Mouse (Mus musculus): Measurements from ENCODE around the gene Arhgef10l. TPM values are rescaled to one million over a fixed set of nuclear protein-coding genes. Genes with fewer than 3 reads are reported as not detected.

Arhgef10l gene
- polyA plus RNA-seq, 1 experiment from 2014 or later, result 26.9 TPM

DNA sequence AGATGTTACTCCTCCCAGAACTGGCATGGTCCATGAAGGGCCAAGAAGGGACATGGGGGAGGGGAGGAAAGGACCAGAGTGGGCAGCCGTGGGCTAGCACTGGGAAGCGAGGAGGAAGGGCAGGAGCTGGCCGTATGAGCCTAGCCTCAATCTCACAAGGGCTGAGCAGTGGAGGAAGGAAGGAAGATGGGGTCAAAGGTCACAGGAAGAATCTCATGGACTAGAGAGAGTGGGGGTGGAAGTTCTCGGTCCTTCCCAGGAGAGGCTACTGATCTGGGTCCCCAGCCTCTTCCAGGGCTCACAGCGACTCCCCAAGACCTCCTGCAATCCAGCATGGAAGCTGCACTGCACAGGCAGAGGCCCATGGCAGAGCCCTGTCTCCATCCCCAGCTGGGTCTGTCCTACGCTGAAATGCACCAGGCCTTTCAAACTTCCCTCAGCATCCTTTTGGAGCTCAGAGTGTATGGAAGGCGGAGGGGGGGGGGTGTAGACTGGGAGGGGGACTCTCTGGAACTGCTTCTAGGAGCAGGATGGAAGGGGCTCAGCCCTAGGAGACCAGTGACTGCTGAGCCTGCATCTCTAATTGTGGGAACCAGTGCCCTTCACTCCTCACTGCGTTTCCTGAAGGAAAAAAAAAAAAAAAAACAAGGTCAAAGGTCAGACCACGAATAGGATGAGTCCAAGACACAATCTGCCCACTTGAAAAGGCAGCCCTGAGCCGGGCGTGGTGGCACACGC lies 7.9 kb upstream of the Arhgef10l start:
- ATAC-seq (replicated peaks), result no peak
- 62% methylated on average over 12 of the region's 12 CpGs for WGBS
- Histone ChIP-seq H3K4me2 (replicated peaks) (no peak overlapping the region), H3K36me3 (no peaks in the 10 kb centered on the region), H3K4me1 (no peaks in the 10 kb centered on the region), H3K9ac (replicated peaks) (no peak overlapping the region), H3K27ac (replicated peaks) (no peak overlapping the region), H3K4me3 (no peak overlapping the region), H3K9me3 (no peaks in the 10 kb centered on the region), H3K27me3 (no peaks in the 10 kb centered on the region)

DNA sequence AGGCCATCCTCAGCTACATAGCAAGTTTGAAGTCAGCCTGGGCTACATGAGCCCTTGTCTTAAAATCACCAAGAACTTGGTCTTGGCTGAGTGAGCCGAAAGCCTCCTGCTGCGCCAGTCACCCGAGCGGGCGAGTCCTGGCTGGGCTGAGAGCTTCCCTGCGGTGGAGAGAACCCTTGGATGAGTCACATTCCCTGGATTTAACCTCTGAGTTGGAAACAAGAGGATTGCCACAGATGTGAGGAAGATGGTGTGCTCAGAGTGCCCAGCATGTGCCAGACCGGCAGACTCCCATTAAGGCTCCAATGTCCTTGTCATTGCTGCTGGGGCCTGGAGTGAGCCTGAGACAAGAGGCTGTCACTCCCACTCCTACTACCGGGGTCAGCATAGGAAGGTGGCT lies 2.0 kb upstream of the Arhgef10l start:
- ATAC-seq (replicated peaks), result no peak
- no peak overlapping the region for H3K27ac ChIP-seq (replicated peaks)

DNA sequence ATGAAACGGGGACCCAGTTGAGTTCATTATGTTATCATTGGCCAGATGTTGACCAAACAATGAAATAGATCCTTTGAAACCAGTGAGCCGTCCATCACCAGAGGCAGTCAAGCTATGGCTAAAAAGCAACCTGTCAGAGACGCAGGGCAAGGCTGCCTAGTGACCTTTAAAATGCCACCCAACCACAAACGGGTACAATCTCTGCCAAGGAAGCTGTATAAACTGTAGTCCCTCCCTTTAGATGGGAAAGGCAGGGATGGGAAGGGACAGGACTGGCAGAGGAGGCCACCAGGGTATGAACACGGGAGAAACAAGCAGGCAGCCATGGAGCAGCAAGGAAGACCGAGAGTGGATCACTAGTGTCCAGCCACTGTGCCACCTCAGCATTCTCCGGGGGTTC lies 759 bp downstream of the Arhgef10l start:
- no peak overlapping the region for H3K4me2 ChIP-seq (replicated peaks)
- no peaks in the 10 kb centered on the region for H3K27me3 ChIP-seq
- no peak for ATAC-seq (replicated peaks)
- 68% methylated on average over 7 of the region's 7 CpGs for WGBS
- no peak overlapping the region for H3K27ac ChIP-seq (replicated peaks)
- no peak overlapping the region for H3K4me3 ChIP-seq
- H3K36me3 ChIP-seq, result no peaks in the 10 kb centered on the region
- H3K9ac ChIP-seq (replicated peaks), result no peak overlapping the region
- H3K9me3 ChIP-seq, result no peaks in the 10 kb centered on the region
- no peaks in the 10 kb centered on the region for H3K4me1 ChIP-seq

More for the DNA sequence above, 2.0 kb upstream of the Arhgef10l start:
- 91% methylated on average over 8 of the region's 8 CpGs for WGBS
- Histone ChIP-seq H3K9me3 (no peaks in the 10 kb centered on the region), H3K36me3 (no peaks in the 10 kb centered on the region), H3K27me3 (no peaks in the 10 kb centered on the region), H3K4me3 (no peak overlapping the region), H3K4me1 (no peaks in the 10 kb centered on the region), H3K9ac (replicated peaks) (no peak overlapping the region), H3K4me2 (replicated peaks) (no peak overlapping the region)

DNA sequence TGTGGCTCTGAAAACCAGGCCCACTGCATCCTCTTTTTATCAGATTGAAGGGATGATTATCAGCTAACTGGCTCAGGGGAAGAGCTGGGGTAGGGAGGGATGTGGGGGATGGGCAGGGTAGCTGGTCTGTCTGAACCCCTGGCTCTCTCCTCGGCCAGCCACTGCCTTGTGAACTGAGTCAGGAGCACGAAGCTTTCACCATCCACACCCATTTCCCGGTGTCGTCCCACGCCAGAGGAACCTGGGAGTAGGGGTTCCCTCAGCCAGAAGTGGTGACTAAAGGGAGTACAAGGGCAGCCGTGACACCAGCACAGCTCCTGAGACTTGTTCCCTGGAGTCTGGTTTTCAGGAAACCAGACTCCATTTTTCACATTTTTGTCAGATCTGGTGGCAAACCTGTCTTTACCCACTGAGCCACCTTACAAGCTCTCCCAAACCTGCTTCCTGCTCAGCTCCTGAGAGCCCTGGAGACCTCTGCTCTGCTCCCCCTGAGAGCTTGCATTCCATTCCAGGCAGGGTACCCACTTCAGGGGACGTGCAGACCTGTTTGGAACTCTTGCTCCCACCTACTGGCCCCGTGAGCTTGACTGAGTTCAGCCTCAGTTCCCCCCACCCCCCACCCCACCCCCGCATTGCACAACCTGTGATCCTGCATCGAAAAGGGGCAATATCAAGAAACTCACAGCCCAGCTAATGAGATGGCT lies 2.8 kb downstream of the Arhgef10l start:
- Histone ChIP-seq H3K9me3 (no peaks in the 10 kb centered on the region), H3K4me3 (no peak overlapping the region), H3K27me3 (no peaks in the 10 kb centered on the region), H3K36me3 (no peaks in the 10 kb centered on the region), H3K9ac (replicated peaks) (no peak overlapping the region), H3K4me1 (peaks cover 7% of the 10 kb centered on the region), H3K4me2 (replicated peaks) (no peak overlapping the region), H3K27ac (replicated peaks) (no peak overlapping the region)
- 33% methylated on average over 10 of the region's 10 CpGs for WGBS
- ATAC-seq (replicated peaks), result no peak

DNA sequence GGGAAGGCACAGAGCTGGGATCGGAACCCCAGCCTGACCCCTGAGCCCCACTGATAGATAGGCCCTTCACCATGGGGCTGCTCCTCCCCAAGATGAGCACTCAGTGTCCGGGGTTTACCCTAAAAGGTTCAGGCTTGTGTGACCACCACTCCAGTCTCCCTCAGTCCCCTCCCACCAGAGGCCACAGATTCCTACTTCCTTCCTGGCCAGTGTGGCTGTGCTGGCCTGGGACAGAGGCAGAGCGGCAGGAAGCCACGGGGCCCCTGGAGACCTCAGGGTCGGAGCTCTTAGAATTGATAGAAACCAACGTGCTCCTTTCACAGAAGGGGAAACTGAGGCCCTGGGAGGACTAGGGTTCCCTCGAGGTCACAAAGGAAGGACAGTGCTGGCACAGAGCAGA lies 3.4 kb downstream of the Arhgef10l start:
- no peak overlapping the region for H3K27ac ChIP-seq (replicated peaks)
- H3K9me3 ChIP-seq, result no peaks in the 10 kb centered on the region
- no peaks in the 10 kb centered on the region for H3K27me3 ChIP-seq
- H3K4me2 ChIP-seq (replicated peaks), result no peak overlapping the region
- WGBS, result 50% methylated on average over 7 of the region's 7 CpGs
- ATAC-seq (replicated peaks), result no peak
- peaks cover 12% of the 10 kb centered on the region for H3K4me1 ChIP-seq
- no peak overlapping the region for H3K9ac ChIP-seq (replicated peaks)
- H3K4me3 ChIP-seq, result no peak overlapping the region
- H3K36me3 ChIP-seq, result no peaks in the 10 kb centered on the region

DNA sequence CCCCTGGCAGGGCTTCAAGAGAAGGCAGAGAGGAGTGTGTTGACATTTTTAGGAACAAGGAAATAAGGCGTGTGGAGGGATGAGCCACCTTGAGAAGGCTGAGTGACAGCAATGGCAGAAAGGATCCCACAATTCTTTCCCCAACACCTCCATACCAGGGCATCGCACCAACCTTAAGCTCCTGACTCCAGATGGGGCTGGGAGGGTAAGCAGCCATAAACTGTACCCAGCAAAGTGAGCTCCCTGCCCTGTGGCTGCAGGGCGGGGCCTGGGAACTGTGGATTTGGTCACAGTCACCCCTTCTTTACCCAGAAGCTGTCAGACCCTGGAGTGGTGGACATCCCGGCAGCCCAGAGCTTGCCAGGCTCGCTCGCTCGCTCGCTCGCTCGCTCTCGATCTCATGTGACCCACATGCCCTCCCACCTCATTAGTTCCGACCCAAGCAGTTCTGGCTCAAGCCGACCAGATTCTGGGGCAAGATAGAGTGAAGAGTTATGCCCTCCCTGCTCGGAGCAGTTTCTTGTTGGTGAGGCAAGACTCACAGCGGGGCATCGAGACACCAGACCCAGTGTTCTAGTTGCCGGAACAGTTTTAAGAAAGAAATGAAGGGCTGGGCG lies 4.3 kb downstream of the Arhgef10l start:
- no peak overlapping the region for H3K4me2 ChIP-seq (replicated peaks)
- WGBS, result 76% methylated on average over 18 of the region's 18 CpGs
- ATAC-seq (replicated peaks), result no peak
- no peaks in the 10 kb centered on the region for H3K9me3 ChIP-seq
- peaks cover 15% of the 10 kb centered on the region for H3K4me1 ChIP-seq
- no peaks in the 10 kb centered on the region for H3K27me3 ChIP-seq
- H3K27ac ChIP-seq (replicated peaks), result no peak overlapping the region
- H3K36me3 ChIP-seq, result no peaks in the 10 kb centered on the region
- H3K9ac ChIP-seq (replicated peaks), result no peak overlapping the region
- no peak overlapping the region for H3K4me3 ChIP-seq

DNA sequence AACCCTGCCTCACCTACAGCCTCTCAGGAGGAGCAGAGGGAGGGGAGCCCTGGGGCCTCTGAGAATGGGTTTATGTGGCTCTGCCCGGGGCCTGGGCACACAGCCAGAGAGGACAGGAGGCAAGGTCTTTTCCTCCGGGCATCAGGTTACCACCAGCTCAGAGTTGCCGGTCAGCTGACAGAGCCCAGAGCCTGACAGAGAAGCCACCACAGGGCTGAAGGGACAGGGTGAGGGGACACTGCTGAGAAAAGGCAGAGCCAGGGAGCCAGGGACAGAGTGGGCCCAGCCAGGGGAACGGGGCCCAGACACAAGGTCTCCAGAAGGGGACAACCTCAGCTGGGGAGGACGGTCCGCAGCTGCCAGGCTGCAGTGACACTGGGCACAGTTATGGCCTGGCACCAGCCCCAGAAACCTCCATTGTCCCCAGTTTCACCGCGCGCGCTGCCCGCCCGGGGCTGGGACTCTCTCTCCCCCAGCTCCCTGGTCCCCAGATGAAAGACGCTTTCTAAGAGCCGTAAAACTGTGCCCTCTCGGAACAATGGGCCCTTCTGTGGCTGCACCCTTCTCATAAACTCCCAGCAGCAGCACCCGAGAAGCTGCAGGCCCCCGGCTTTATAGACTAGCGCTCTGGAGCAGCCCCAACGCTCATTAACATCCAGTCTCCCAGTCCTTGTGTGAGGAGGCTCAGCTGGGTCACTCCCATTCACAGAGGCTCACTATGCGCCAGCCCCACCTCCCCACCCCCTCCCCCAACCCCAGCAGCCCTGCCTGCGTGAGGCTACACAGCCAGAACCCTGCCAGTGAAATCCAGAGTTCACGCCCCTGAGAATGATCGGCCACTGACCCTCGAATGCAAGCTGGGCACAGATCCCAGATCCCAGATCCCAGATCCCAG lies 7.9 kb downstream of the Arhgef10l start:
- Histone ChIP-seq H3K4me3 (no peak overlapping the region), H3K27me3 (no peaks in the 10 kb centered on the region), H3K4me1 (peaks cover 15% of the 10 kb centered on the region), H3K9me3 (no peaks in the 10 kb centered on the region), H3K4me2 (replicated peaks) (peak overlapping the region; percentile 21; the same call in 1 of the 2 replicates), H3K36me3 (no peaks in the 10 kb centered on the region), H3K9ac (replicated peaks) (peak overlapping the region; percentile 5), H3K27ac (replicated peaks) (peak overlapping the region; percentile 91)
- ATAC-seq (replicated peaks), result peak; percentile 92
- WGBS, result 3% methylated on average over 24 of the region's 24 CpGs

DNA sequence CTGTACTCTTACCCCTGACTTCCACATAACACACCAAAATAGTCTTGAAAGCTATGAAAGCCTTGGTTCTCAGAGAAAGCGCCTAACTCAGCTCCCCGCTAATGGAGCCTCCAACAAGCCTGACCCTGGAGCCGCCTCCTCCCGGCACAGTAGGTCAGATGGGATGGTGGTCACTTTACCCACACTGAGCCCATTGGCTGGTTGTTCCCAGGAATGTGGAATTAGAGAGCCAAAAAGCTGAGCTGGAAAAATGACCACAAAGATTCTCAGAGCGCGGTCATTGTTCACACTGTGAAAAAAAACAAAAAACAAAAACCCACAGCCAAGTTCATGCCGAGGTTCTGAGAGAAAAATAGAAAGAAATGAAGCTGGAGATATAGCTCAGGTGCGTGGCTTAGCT lies 9.3 kb downstream of the Arhgef10l start:
- ATAC-seq (replicated peaks), result no peak
- Histone ChIP-seq H3K9me3 (no peaks in the 10 kb centered on the region), H3K4me3 (no peak overlapping the region), H3K27me3 (no peaks in the 10 kb centered on the region), H3K4me1 (peaks cover 15% of the 10 kb centered on the region), H3K9ac (replicated peaks) (no peak overlapping the region), H3K4me2 (replicated peaks) (no peak overlapping the region), H3K36me3 (no peaks in the 10 kb centered on the region), H3K27ac (replicated peaks) (peak overlapping the region; percentile 91)
- 61% methylated on average over 8 of the region's 8 CpGs for WGBS

DNA sequence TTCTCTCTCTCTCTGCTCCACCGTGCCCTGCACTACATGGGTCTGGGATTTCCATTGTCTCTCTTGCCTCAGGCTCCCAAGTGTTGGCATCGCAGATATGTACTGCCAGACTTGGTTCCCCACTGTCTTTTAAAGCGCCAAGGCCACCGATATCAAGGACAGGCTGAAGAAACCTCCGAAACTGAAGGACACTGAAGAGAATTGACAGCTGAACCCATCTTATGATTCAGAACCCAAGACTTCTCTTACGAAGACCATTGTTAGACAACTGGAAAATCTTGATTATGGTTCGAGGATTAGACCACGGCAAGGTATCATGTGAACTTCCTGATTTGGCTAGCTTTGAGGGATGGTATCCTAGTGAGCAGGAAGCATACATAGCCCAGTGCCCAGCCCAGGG lies 11.0 kb downstream of the Arhgef10l start:
- Histone ChIP-seq H3K36me3 (no peaks in the 10 kb centered on the region), H3K4me3 (no peak overlapping the region), H3K4me1 (peaks cover 17% of the 10 kb centered on the region), H3K4me2 (replicated peaks) (no peak overlapping the region), H3K27ac (replicated peaks) (no peak overlapping the region), H3K27me3 (no peaks in the 10 kb centered on the region), H3K9me3 (no peaks in the 10 kb centered on the region), H3K9ac (replicated peaks) (no peak overlapping the region)
- ATAC-seq (replicated peaks), result no peak
- WGBS, result 78% methylated on average over 8 of the region's 8 CpGs

DNA sequence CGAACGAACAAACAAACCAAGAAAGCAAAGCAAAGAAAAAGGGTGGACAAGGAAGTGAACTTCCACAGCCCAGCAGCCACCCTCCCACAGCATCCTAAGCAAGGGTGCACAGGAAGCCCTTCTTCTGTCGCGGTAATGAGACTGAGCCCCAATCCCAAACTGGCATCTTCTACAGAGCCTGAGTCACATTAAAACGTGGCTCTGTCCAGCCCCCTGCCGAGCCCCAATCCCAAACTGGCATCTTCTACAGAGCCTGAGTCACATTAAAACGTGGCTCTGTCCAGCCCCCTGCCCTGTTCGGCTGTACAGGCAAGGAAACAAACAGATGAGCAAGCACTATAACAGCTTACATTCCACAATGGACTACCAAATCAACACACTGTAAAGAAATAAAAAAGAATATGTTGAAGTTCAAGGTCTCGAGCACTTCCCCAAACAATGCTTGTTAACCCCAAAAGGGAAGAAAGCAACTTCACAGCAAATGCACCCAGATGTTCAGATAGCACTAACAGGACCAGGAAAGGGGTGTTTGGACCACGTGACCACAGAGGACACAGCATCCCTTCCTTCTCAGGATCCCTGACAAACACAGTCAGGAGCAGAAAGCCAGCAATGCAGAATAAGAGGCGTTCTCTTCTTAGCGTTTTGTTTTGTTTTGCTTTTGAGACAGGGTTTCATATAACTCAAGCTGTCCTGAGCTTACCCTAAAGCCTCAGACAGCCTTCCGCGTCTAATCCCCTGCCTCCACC lies 11.8 kb downstream of the Arhgef10l start:
- Histone ChIP-seq H3K4me2 (replicated peaks) (no peak overlapping the region), H3K27ac (replicated peaks) (no peak overlapping the region), H3K4me3 (no peak overlapping the region), H3K36me3 (no peaks in the 10 kb centered on the region), H3K9me3 (no peaks in the 10 kb centered on the region), H3K27me3 (no peaks in the 10 kb centered on the region), H3K4me1 (peaks cover 24% of the 10 kb centered on the region), H3K9ac (replicated peaks) (no peak overlapping the region)
- 55% methylated on average over 14 of the region's 14 CpGs for WGBS
- no peak for ATAC-seq (replicated peaks)

DNA sequence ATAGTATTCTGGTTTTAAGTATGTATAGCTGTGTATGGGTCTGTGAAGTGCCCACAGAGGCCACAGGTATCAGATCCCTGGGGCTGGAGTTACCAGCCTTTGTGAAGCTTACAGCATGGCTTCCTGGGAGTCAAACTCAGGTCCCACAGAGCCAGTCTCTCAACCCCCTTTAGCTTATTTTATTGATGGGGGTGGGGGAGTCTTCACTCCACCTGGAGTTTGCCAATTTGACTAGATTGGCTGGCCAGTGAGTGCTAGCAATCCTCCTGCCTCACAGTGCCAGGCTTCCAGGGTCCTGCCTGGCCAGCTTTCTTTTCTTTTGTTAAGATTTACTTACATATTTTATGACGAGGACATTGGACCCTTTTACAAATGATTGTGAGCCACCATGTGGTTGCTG lies 16.1 kb downstream of the Arhgef10l start:
- WGBS, result 36% methylated on average over 1 of the region's 1 CpGs
- no peak for ATAC-seq (replicated peaks)
- no peaks in the 10 kb centered on the region for H3K27me3 ChIP-seq
- peaks cover 42% of the 10 kb centered on the region for H3K4me1 ChIP-seq
- peak overlapping the region; percentile 95 for H3K27ac ChIP-seq (replicated peaks)
- peak overlapping the region; percentile 65; the same call in 1 of the 2 replicates for H3K4me2 ChIP-seq (replicated peaks)
- H3K4me3 ChIP-seq, result no peak overlapping the region
- no peak overlapping the region for H3K9ac ChIP-seq (replicated peaks)
- H3K9me3 ChIP-seq, result no peaks in the 10 kb centered on the region
- H3K36me3 ChIP-seq, result peaks cover 5% of the 10 kb centered on the region; the same call in 1 of the 2 replicates
